Mouse (Mus musculus): ENCODE results near the gene Cdh5.

DNA sequence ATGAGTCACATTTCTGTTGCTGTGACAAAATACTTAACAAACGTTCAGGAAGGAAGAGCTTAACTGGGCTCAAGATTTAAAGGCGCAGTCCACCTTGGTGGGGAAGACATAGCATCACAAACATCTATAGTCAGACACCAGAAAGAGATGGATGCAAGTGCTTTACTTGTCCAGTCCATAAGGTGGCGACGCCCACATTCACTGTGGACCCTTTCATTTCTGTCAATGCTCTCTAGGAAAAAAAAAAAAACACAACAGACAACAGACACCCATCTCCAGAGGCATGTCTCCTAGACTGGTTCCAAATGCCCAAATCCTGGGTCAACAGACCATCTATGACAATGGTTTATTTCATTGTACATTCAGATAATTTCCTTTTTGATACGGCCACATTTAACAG is 23.1 kb downstream of the Cdh5 start:
- no peak for TF ChIP-seq CTCF (IDR thresholded peaks at IDR 0.05; ENCODE audit: low read depth, low read length)
- no peak for TF ChIP-seq POLR2A (IDR thresholded peaks at IDR 0.05; ENCODE audit: extremely low read depth, insufficient read depth, low read length)
